Mouse (Mus musculus) midbrain, embryonic 14.5 days (tissue): ENCODE measurements around the gene Mlst8. TPM values are rescaled to one million over a fixed set of nuclear protein-coding genes. Genes with fewer than 3 reads are reported as not detected.
A peak's percentile ranks its signal among the peaks of the same experiment; 100 is the strongest.

Experiments used
- ATAC-seq: fragments of 200-750 bp; cut with Nextera tagmentation; 2 replicates; pipeline ENCODE4 v1.8.0; 2017; ENCODE audit warnings: moderate number of reproducible peaks, moderate library complexity; ENCODE audit not compliant: low FRiP score, low TSS enrichment
- DNase-seq: peaks from one replicate; pipeline ENCODE4 v3.0.0-alpha.2; 2015
- H3K27ac ChIP-seq: fragments of 300-500 bp; sonication (generic); replicated peaks from 2 replicates; pipeline ENCODE4 v1.5.1; 2014; ENCODE audit warnings: mild to moderate bottlenecking, low read depth, low read length, moderate library complexity
- H3K27me3 ChIP-seq: fragments of 300-500 bp; sonication (generic); 2 replicates; pipeline ENCODE4 v1.6.1; 2014; ENCODE audit warnings: low read length, control low read depth, mixed read lengths; ENCODE audit not compliant: control insufficient read depth, insufficient read depth
- H3K36me3 ChIP-seq: fragments of 300-500 bp; sonication (generic); 2 replicates; pipeline ENCODE4 v1.6.1; 2014; ENCODE audit warnings: low read length, control low read depth; ENCODE audit not compliant: control insufficient read depth, insufficient read depth
- H3K4me1 ChIP-seq: fragments of 300-500 bp; sonication (generic); 2 replicates; pipeline ENCODE4 v1.6.1; 2014; ENCODE audit warnings: mild to moderate bottlenecking, antibody characterized with exemption, low read length, control low read depth; ENCODE audit not compliant: control insufficient read depth, insufficient read depth
- H3K4me2 ChIP-seq: fragments of 300-500 bp; sonication (generic); 2 replicates; pipeline ENCODE4 v1.6.1; 2014; ENCODE audit warnings: mild to moderate bottlenecking, low read length, moderate library complexity
- H3K4me3 ChIP-seq: fragments of 300-500 bp; sonication (generic); replicated peaks from 2 replicates; pipeline ENCODE4 v1.5.1; 2014; ENCODE audit warnings: low read depth, low read length
- H3K9ac ChIP-seq: fragments of 300-500 bp; sonication (generic); replicated peaks from 2 replicates; pipeline ENCODE4 v1.6.1; 2014; ENCODE audit warnings: mild to moderate bottlenecking, low read length, moderate library complexity
- H3K9me3 ChIP-seq: fragments of 300-500 bp; sonication (generic); 2 replicates; pipeline ENCODE4 v1.6.1; 2016; ENCODE audit warnings: low read length, control low read depth, mixed read lengths; ENCODE audit not compliant: control insufficient read depth
- WGBS: fragments of 180-500 bp; shearing (Covaris S2); extraction: QIAGEN DNeasy Blood & Tissue Kit; methylation state at CpG from one replicate; pipeline ENCODE4 v1.1.7; 2014; 5-methylcytosine and 5-hydroxymethylcytosine counted together
- polyA plus RNA-seq: library from polyadenylated mRNA; unstranded; fragments of >200 nt; fragmentation: Nextera tagmentation; extraction: Ambion mirVana; gene quantifications from 2 replicates; pipeline ENCODE4 v1.2.1, GENCODE M21; 2014

Gene Mlst8
- polyA plus RNA-seq, 1 experiment from 2014 or later, result 36.2 TPM

DNA sequence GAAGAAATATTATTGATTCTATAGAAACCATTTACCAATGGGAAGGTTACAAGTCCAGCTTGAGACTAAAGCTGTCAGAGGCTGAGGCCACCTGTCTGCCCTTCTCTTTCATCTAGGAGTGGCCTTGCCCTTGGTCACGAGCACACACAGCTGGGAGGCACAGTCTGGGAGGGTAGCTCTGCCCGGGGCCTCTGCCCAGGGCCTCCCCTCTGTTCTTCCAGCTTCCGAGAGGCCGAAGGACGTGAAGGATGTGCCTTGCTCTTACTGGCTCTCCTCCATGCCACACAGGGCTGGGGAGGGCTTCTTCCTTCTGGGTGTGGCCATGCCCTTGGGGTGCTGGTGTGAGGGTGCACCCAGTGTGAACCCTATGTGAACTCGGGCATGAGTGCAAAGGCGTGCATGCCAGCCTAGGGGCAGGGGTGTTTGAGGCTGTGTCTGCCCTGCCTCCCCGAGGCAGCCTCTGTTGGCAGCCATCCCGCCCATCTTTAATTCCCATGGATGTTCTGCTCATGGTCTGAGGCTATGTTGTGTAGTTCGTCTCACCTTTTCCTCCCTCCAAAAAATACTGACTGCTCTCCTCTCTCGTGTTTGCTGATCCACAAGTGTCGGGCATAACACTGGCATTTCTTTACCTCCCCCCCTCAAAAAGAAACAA, 29.1 kb upstream of the Mlst8 start:
- H3K36me3 ChIP-seq, result peaks cover 94% of the 10 kb centered on the region
- no peak overlapping the region for H3K9ac ChIP-seq
- no peak for DNase-seq
- no peak overlapping the region for H3K4me3 ChIP-seq
- WGBS, result 87% methylated on average over 12 of the region's 12 CpGs
- no peak for ATAC-seq
- no peak overlapping the region for H3K4me2 ChIP-seq
- no peaks in the 10 kb centered on the region for H3K27me3 ChIP-seq
- H3K9me3 ChIP-seq, result no peaks in the 10 kb centered on the region
- no peaks in the 10 kb centered on the region for H3K4me1 ChIP-seq
- H3K27ac ChIP-seq, result no peak overlapping the region

GRCm38 (mm10) chr17:24507129-24507664, 28.3 kb upstream of the Mlst8 start:
- Histone ChIP-seq H3K36me3 (peaks cover 99% of the 10 kb centered on the region), H3K4me2 (no peak overlapping the region), H3K27me3 (no peaks in the 10 kb centered on the region), H3K4me1 (no peaks in the 10 kb centered on the region), H3K9ac (no peak overlapping the region), H3K9me3 (no peaks in the 10 kb centered on the region), H3K27ac (no peak overlapping the region; the same call in 1 of the 2 replicates), H3K4me3 (no peak overlapping the region)
- no peak for DNase-seq
- WGBS, result 56% methylated on average over 19 of the region's 19 CpGs
- ATAC-seq, result peak; percentile 28; the same call in 1 of the 2 replicates

GRCm38 (mm10) chr17:24506332-24507070, 27.6 kb upstream of the Mlst8 start:
- Histone ChIP-seq H3K36me3 (peaks cover 100% of the 10 kb centered on the region), H3K9ac (no peak overlapping the region; the same call in 1 of the 2 replicates), H3K9me3 (no peaks in the 10 kb centered on the region), H3K27ac (peak overlapping the region; percentile 20), H3K4me2 (peak overlapping the region; percentile 19), H3K4me1 (no peaks in the 10 kb centered on the region), H3K27me3 (no peaks in the 10 kb centered on the region), H3K4me3 (no peak overlapping the region)
- DNase-seq (peak; percentile 60), ATAC-seq (no peak; the same call in 1 of the 2 replicates)
- 34% methylated on average over 36 of the region's 36 CpGs for WGBS

GRCm38 (mm10) chr17:24505286-24505955, 26.5 kb upstream of the Mlst8 start:
- no peak overlapping the region for H3K27ac ChIP-seq
- WGBS, result 90% methylated on average over 30 of the region's 30 CpGs
- H3K4me3 ChIP-seq, result no peak overlapping the region
- H3K36me3 ChIP-seq, result peaks cover 100% of the 10 kb centered on the region
- no peak overlapping the region for H3K4me2 ChIP-seq
- DNase-seq (no peak), ATAC-seq (no peak)
- H3K9me3 ChIP-seq, result no peaks in the 10 kb centered on the region
- no peaks in the 10 kb centered on the region for H3K27me3 ChIP-seq
- H3K9ac ChIP-seq, result 0 out of 2 replicates have a peak overlapping the region, but pooled peaks have one; percentile 1
- H3K4me1 ChIP-seq, result no peaks in the 10 kb centered on the region

DNA sequence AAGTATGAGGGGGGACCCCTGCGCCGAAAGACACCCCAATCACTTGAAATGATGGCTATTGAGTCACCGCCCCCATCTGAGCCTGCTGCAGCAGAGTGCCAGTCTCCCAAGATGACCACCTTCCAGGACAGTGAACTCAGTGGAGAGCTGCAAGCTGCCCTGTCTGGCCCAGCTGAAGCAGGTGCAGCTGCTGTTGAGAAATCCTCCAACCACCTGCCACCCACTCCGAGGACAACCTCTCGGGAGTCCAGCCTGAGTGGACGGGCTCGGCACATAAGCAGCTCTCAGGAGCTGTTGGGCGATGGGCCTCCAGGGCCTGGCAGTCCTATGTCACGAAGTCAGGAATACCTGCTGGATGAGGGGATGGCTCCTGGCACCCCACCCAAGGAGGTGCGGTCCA, 25.2 kb upstream of the Mlst8 start:
- Histone ChIP-seq H3K4me1 (no peaks in the 10 kb centered on the region), H3K4me3 (no peak overlapping the region), H3K9ac (no peak overlapping the region), H3K4me2 (no peak overlapping the region), H3K36me3 (peaks cover 100% of the 10 kb centered on the region), H3K9me3 (no peaks in the 10 kb centered on the region), H3K27me3 (no peaks in the 10 kb centered on the region), H3K27ac (no peak overlapping the region)
- DNase-seq (no peak), ATAC-seq (no peak)
- 92% methylated on average over 10 of the region's 10 CpGs for WGBS

- Histone ChIP-seq H3K4me2 (no peak overlapping the region), H3K9ac (no peak overlapping the region), H3K4me3 (no peak overlapping the region), H3K36me3 (peaks cover 99% of the 10 kb centered on the region), H3K9me3 (no peaks in the 10 kb centered on the region), H3K4me1 (no peaks in the 10 kb centered on the region), H3K27me3 (no peaks in the 10 kb centered on the region), H3K27ac (no peak overlapping the region)
- DNase-seq, result no peak
- WGBS, result 36% methylated on average over 11 of the region's 11 CpGs
- ATAC-seq, result no peak
Measured at GRCm38 (mm10) chr17:24502208-24502607, 23.3 kb upstream of the Mlst8 start.

- Histone ChIP-seq H3K9me3 (no peaks in the 10 kb centered on the region), H3K4me2 (no peak overlapping the region), H3K9ac (no peak overlapping the region), H3K36me3 (peaks cover 54% of the 10 kb centered on the region), H3K27me3 (no peaks in the 10 kb centered on the region), H3K4me3 (no peak overlapping the region), H3K27ac (no peak overlapping the region), H3K4me1 (no peaks in the 10 kb centered on the region)
- ATAC-seq (no peak), DNase-seq (no peak)
- WGBS, result 93% methylated on average over 1 of the region's 1 CpGs
Measured at GRCm38 (mm10) chr17:24496026-24496425, 17.1 kb upstream of the Mlst8 start.

DNA sequence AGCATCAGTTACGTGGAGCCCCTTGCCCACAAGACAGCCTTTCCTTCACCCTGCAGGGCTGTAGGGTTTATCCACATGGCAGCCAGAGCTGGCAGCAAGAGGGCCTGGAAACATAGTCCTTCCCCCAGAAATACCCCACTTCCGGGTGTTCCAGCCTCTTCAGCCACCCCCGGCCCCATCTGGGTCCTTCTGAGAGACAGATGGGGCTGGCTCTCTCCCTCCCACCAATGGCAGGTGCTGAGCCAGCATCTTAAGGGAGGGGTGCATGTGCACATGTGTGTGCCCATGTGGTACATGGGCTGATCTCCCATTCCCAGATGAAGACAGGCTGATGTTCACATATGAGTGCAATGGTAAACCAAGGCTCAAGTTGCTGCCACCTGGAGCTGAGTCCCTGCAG, 16.6 kb upstream of the Mlst8 start:
- Histone ChIP-seq H3K9me3 (no peaks in the 10 kb centered on the region), H3K27ac (no peak overlapping the region), H3K27me3 (no peaks in the 10 kb centered on the region), H3K4me2 (no peak overlapping the region), H3K36me3 (peaks cover 49% of the 10 kb centered on the region), H3K9ac (no peak overlapping the region), H3K4me1 (peaks cover 4% of the 10 kb centered on the region), H3K4me3 (no peak overlapping the region)
- DNase-seq, result no peak
- 75% methylated on average over 3 of the region's 3 CpGs for WGBS
- ATAC-seq, result no peak
